Mouse (Mus musculus) ES-E14 (cell line): ENCODE results near the gene Pde3a.

Experiments used
- CHD2 ChIP-seq: IDR thresholded peaks from 2 replicates; pipeline ENCODE4 v1.6.1; 2014; ENCODE audit warnings: mild to moderate bottlenecking, low read depth, low read length, inconsistent platforms
- HCFC1 ChIP-seq: IDR thresholded peaks from 2 replicates; pipeline ENCODE4 v1.6.1; 2012; ENCODE audit warnings: low read length, inconsistent platforms, borderline replicate concordance; ENCODE audit not compliant: insufficient read depth
- MAFK ChIP-seq: IDR thresholded peaks from 2 replicates; pipeline ENCODE4 v1.6.1; 2014; ENCODE audit warnings: mild to moderate bottlenecking, low read depth, low read length, inconsistent platforms; ENCODE audit not compliant: insufficient read depth
- ZC3H11A ChIP-seq: IDR thresholded peaks from 2 replicates; pipeline ENCODE4 v1.6.1; 2012; ENCODE audit warnings: low read depth, mild to moderate bottlenecking, inconsistent platforms, low read length, borderline replicate concordance

- TF ChIP-seq ZC3H11A, result no peak
- TF ChIP-seq MAFK, result no peak
- TF ChIP-seq HCFC1, result no peak
- no peak for TF ChIP-seq CHD2
These were observed 46.2 kb downstream of the Pde3a start for GRCm38 (mm10) chr6:141295264-141295663.
